Mouse (Mus musculus) heart, embryonic 11.5 days (tissue): ENCODE results near the gene Ccdc120. TPM values are rescaled to one million over a fixed set of nuclear protein-coding genes. Genes with fewer than 3 reads are reported as not detected.

Experiments
- ATAC-seq: fragments of 200-750 bp; cut with Nextera tagmentation; replicated peaks from 2 replicates; pipeline ENCODE4 v1.8.0; 2017; ENCODE audit warnings: moderate library complexity; ENCODE audit not compliant: insufficient number of reproducible peaks, low FRiP score, low TSS enrichment
- H3K27ac ChIP-seq: fragments of 300-500 bp; sonication (generic); 2 replicates; pipeline ENCODE4 v1.5.1; 2014; ENCODE audit warnings: mild to moderate bottlenecking, low read depth, low read length
- H3K27me3 ChIP-seq: fragments of 300-500 bp; sonication (generic); 2 replicates; pipeline ENCODE4 v1.6.1; 2014; ENCODE audit warnings: mild to moderate bottlenecking, low read length, mixed read lengths; ENCODE audit not compliant: control insufficient read depth, insufficient read depth
- H3K36me3 ChIP-seq: fragments of 300-500 bp; sonication (generic); 2 replicates; pipeline ENCODE4 v1.6.1; 2014; ENCODE audit warnings: mild to moderate bottlenecking, low read length, moderate library complexity, mixed read lengths; ENCODE audit not compliant: control insufficient read depth, insufficient read depth
- H3K4me1 ChIP-seq: fragments of 300-500 bp; sonication (generic); 2 replicates; pipeline ENCODE4 v1.6.1; 2014; ENCODE audit warnings: low read length; ENCODE audit not compliant: control insufficient read depth, insufficient read depth
- H3K4me2 ChIP-seq: fragments of 300-500 bp; sonication (generic); 2 replicates; pipeline ENCODE4 v1.6.1; 2014; ENCODE audit warnings: mild to moderate bottlenecking, moderate library complexity
- H3K4me3 ChIP-seq: fragments of 300-500 bp; sonication (generic); 2 replicates; pipeline ENCODE4 v1.5.1; 2014; ENCODE audit warnings: low read depth, low read length
- H3K9ac ChIP-seq: fragments of 300-500 bp; sonication (generic); 2 replicates; pipeline ENCODE4 v1.6.1; 2014; ENCODE audit warnings: mild to moderate bottlenecking, low read depth, low read length, moderate library complexity
- H3K9me3 ChIP-seq: fragments of 300-500 bp; sonication (generic); replicated peaks from 2 replicates; pipeline ENCODE4 v1.6.1; 2016; ENCODE audit warnings: low read length; ENCODE audit not compliant: control insufficient read depth
- WGBS: fragments of 180-500 bp; shearing (Covaris S2); extraction: QIAGEN DNeasy Blood & Tissue Kit; methylation state at CpG from one replicate; pipeline ENCODE4 v1.1.7; 2014; ENCODE audit not compliant: insufficient replicate concordance; 5-methylcytosine and 5-hydroxymethylcytosine counted together
- polyA plus RNA-seq: library from polyadenylated mRNA; unstranded; fragments of >200 nt; fragmentation: Nextera tagmentation; extraction: Ambion mirVana; gene quantifications from 2 replicates; pipeline ENCODE4 v1.2.1, GENCODE M21; 2014

Ccdc120 gene
- polyA plus RNA-seq, 1 experiment from 2014 or later: 5.2 TPM

GRCm38 (mm10) chrX:7741103-7741502 lies 9.6 kb downstream of the Ccdc120 start:
- Histone ChIP-seq H3K36me3 (no peaks in the 10 kb centered on the region), H3K9ac (no peak overlapping the region), H3K27ac (no peak overlapping the region), H3K9me3 (no peaks in the 10 kb centered on the region), H3K4me3 (no peak overlapping the region), H3K4me2 (no peak overlapping the region), H3K4me1 (no peaks in the 10 kb centered on the region), H3K27me3 (no peaks in the 10 kb centered on the region)
- 47% methylated on average over 5 of the region's 5 CpGs for whole genome bisulfite sequencing
- ATAC-seq: no peak

GRCm38 (mm10) chrX:7740082-7740819 lies 10.5 kb downstream of the Ccdc120 start:
- H3K27me3 ChIP-seq: no peaks in the 10 kb centered on the region
- WGBS: 46% methylated on average over 10 of the region's 10 CpGs
- no peaks in the 10 kb centered on the region for H3K4me1 ChIP-seq
- H3K4me3 ChIP-seq: no peak overlapping the region
- H3K9ac ChIP-seq: no peak overlapping the region
- ATAC-seq: no peak
- H3K4me2 ChIP-seq: no peak overlapping the region
- no peaks in the 10 kb centered on the region for H3K36me3 ChIP-seq
- no peaks in the 10 kb centered on the region for H3K9me3 ChIP-seq
- H3K27ac ChIP-seq: no peak overlapping the region

- Histone ChIP-seq H3K4me2 (no peak overlapping the region), H3K27me3 (no peaks in the 10 kb centered on the region), H3K9me3 (no peaks in the 10 kb centered on the region), H3K4me1 (no peaks in the 10 kb centered on the region), H3K4me3 (no peak overlapping the region), H3K36me3 (no peaks in the 10 kb centered on the region), H3K9ac (no peak overlapping the region), H3K27ac (no peak overlapping the region)
- WGBS: 73% methylated on average over 14 of the region's 14 CpGs
- ATAC-seq: no peak
These were observed 11.2 kb downstream of the Ccdc120 start for GRCm38 (mm10) chrX:7739336-7740081.

GRCm38 (mm10) chrX:7733571-7734156 lies 17.0 kb downstream of the Ccdc120 start:
- Histone ChIP-seq H3K4me3 (no peak overlapping the region), H3K4me2 (peak overlapping the region; percentile 30), H3K9ac (no peak overlapping the region), H3K36me3 (no peaks in the 10 kb centered on the region), H3K9me3 (no peaks in the 10 kb centered on the region), H3K27ac (no peak overlapping the region), H3K27me3 (no peaks in the 10 kb centered on the region), H3K4me1 (no peaks in the 10 kb centered on the region)
- 31% methylated on average over 24 of the region's 26 CpGs for WGBS
- no peak for ATAC-seq

- Histone ChIP-seq H3K4me1 (no peaks in the 10 kb centered on the region), H3K27ac (no peak overlapping the region), H3K9me3 (no peaks in the 10 kb centered on the region), H3K4me3 (peak overlapping the region; percentile 46), H3K27me3 (no peaks in the 10 kb centered on the region), H3K9ac (peak overlapping the region; percentile 58), H3K4me2 (peak overlapping the region; percentile 62), H3K36me3 (peaks cover 2% of the 10 kb centered on the region; the same call in 1 of the 2 replicates)
- ATAC-seq: no peak
- WGBS: 28% methylated on average over 4 of the region's 4 CpGs
These were observed 21.8 kb downstream of the Ccdc120 start for GRCm38 (mm10) chrX:7728922-7729265.

- Histone ChIP-seq H3K4me2 (peak within 1 kb of the TSS; percentile 62), H3K4me3 (peak within 1 kb of the TSS; percentile 46), H3K9me3 (no peaks in the 10 kb centered on the region), H3K36me3 (peaks cover 2% of the 10 kb centered on the region; the same call in 1 of the 2 replicates), H3K4me1 (no peaks in the 10 kb centered on the region), H3K9ac (peak within 1 kb of the TSS; percentile 58), H3K27ac (no peak within 1 kb of the TSS), H3K27me3 (no peaks in the 10 kb centered on the region)
- WGBS: 19% methylated on average over 42 of the region's 42 CpGs
- ATAC-seq: peak; percentile 84
These were observed 22.3 kb downstream of the Ccdc120 start, which contains the start of gene Praf2 for GRCm38 (mm10) chrX:7728215-7728921. Praf2 (plus strand) TSS chrX:7728439.

GRCm38 (mm10) chrX:7727176-7727575 lies 23.5 kb downstream of the Ccdc120 start:
- no peak overlapping the region for H3K4me2 ChIP-seq
- H3K4me3 ChIP-seq: no peak overlapping the region
- H3K27me3 ChIP-seq: no peaks in the 10 kb centered on the region
- peaks cover 2% of the 10 kb centered on the region; the same call in 1 of the 2 replicates for H3K36me3 ChIP-seq
- H3K9ac ChIP-seq: no peak overlapping the region
- no peak for ATAC-seq
- no peaks in the 10 kb centered on the region for H3K9me3 ChIP-seq
- WGBS: 88% methylated on average over 13 of the region's 13 CpGs
- no peak overlapping the region for H3K27ac ChIP-seq
- H3K4me1 ChIP-seq: peaks cover 3% of the 10 kb centered on the region; the same call in 1 of the 2 replicates

- no peak overlapping the region for H3K4me2 ChIP-seq
These were observed 24.9 kb downstream of the Ccdc120 start for GRCm38 (mm10) chrX:7725841-7726240.

More at GRCm38 (mm10) chrX:7725841-7726240, 24.9 kb downstream of the Ccdc120 start:
- no peak overlapping the region for H3K9ac ChIP-seq
- H3K4me3 ChIP-seq: no peak overlapping the region
- H3K27ac ChIP-seq: no peak overlapping the region
- 76% methylated on average over 12 of the region's 12 CpGs for WGBS
- H3K9me3 ChIP-seq: no peaks in the 10 kb centered on the region
- no peaks in the 10 kb centered on the region for H3K27me3 ChIP-seq
- peaks cover 2% of the 10 kb centered on the region; the same call in 1 of the 2 replicates for H3K36me3 ChIP-seq
- no peak for ATAC-seq
- H3K4me1 ChIP-seq: peaks cover 3% of the 10 kb centered on the region; the same call in 1 of the 2 replicates
